Mouse (Mus musculus) cortical plate, adult 2 months (tissue): Measurements from ENCODE around the gene Heyl. TPM values are rescaled to one million over a fixed set of nuclear protein-coding genes. Genes with fewer than 3 reads are reported as not detected.

Experiments
- H3K27ac ChIP-seq: fragments of 200-500 bp; 2 replicates; pipeline ENCODE4 v1.5.1; 2012; ENCODE audit warnings: low read length, control low read depth, inconsistent platforms; ENCODE audit not compliant: insufficient read depth
- H3K4me1 ChIP-seq: fragments of 200-500 bp; 2 replicates; pipeline ENCODE4 v1.6.1; 2011; ENCODE audit warnings: low read length; ENCODE audit not compliant: control insufficient read depth, insufficient read depth
- H3K4me3 ChIP-seq: fragments of 200-500 bp; 2 replicates; pipeline ENCODE4 v1.5.1; 2011; ENCODE audit warnings: mild to moderate bottlenecking, low read length, control low read depth; ENCODE audit not compliant: insufficient read depth
- CTCF ChIP-seq: fragments of 200-500 bp; IDR thresholded peaks from 2 replicates; pipeline ENCODE4 v1.5.1; 2011; ENCODE audit warnings: mild to moderate bottlenecking, control low read depth, low read length; ENCODE audit not compliant: insufficient read depth; ENCODE audit errors: extremely low read depth
- POLR2A ChIP-seq: fragments of 200-500 bp; IDR thresholded peaks from 2 replicates; pipeline ENCODE4 v1.6.1; 2011; ENCODE audit warnings: mild to moderate bottlenecking, low read length, control low read depth; ENCODE audit not compliant: insufficient read depth; ENCODE audit errors: extremely low read depth
- polyA plus RNA-seq: library from polyadenylated mRNA; depleted of rRNA; stranded (reverse); fragments of >200 nt; gene quantifications from 2 replicates; pipeline ENCODE4 v1.2.3, GENCODE M21; 2012

Heyl gene
- polyA plus RNA-seq, 1 experiment, result 2.0 TPM

GRCm38 (mm10) chr4:123210996-123211395 is 22.4 kb upstream of the Heyl start:
- TF ChIP-seq CTCF (no peak), POLR2A (no peak)
- Histone ChIP-seq H3K4me1 (no peaks in the 10 kb centered on the region), H3K27ac (no peak overlapping the region), H3K4me3 (no peak overlapping the region)

- TF ChIP-seq POLR2A (no peak), CTCF (no peak)
- no peaks in the 10 kb centered on the region for H3K4me1 ChIP-seq
These were observed 21.9 kb upstream of the Heyl start for GRCm38 (mm10) chr4:123211453-123211852.

GRCm38 (mm10) chr4:123212330-123212729 is 21.0 kb upstream of the Heyl start:
- Histone ChIP-seq H3K27ac (no peak overlapping the region), H3K4me3 (no peak overlapping the region), H3K4me1 (no peaks in the 10 kb centered on the region)
- TF ChIP-seq POLR2A (no peak), CTCF (no peak)

More at GRCm38 (mm10) chr4:123211453-123211852, 21.9 kb upstream of the Heyl start:
- Histone ChIP-seq H3K27ac (no peak overlapping the region), H3K4me3 (no peak overlapping the region)

GRCm38 (mm10) chr4:123213975-123214374 is 19.4 kb upstream of the Heyl start:
- TF ChIP-seq CTCF (no peak), POLR2A (no peak)
- Histone ChIP-seq H3K4me3 (no peak overlapping the region), H3K4me1 (no peaks in the 10 kb centered on the region), H3K27ac (no peak overlapping the region)

DNA sequence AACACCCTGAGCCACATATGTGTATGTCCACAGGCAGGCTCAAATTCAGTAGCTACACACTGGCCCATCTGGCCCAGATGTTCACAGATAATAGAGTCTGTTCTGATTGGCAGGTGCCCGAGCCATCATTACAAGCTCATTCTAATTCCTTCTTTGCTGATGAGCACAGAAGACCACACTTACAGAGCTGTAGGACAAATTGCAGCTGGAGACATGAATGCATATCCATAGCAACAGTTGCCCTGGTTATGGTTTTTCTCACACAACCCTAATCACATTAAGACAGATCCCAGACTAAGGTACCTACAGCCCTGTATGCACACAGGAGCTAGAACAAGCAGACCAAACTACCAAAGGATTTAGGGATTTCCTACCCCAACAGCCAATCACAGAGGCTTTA is 18.0 kb upstream of the Heyl start:
- Histone ChIP-seq H3K4me3 (no peak overlapping the region), H3K4me1 (no peaks in the 10 kb centered on the region), H3K27ac (no peak overlapping the region)
- TF ChIP-seq CTCF (no peak), POLR2A (no peak)

GRCm38 (mm10) chr4:123216782-123217181 is 16.6 kb upstream of the Heyl start:
- H3K4me3 ChIP-seq, result no peak overlapping the region

GRCm38 (mm10) chr4:123219720-123220357 is 13.5 kb upstream of the Heyl start:
- no peaks in the 10 kb centered on the region for H3K4me1 ChIP-seq
- H3K4me3 ChIP-seq, result no peak overlapping the region
- H3K27ac ChIP-seq, result no peak overlapping the region
- TF ChIP-seq POLR2A, result no peak
- TF ChIP-seq CTCF, result peak; percentile 97

More at GRCm38 (mm10) chr4:123216782-123217181, 16.6 kb upstream of the Heyl start:
- TF ChIP-seq CTCF (peak; percentile 87), POLR2A (no peak)
- Histone ChIP-seq H3K4me1 (no peaks in the 10 kb centered on the region), H3K27ac (no peak overlapping the region)

DNA sequence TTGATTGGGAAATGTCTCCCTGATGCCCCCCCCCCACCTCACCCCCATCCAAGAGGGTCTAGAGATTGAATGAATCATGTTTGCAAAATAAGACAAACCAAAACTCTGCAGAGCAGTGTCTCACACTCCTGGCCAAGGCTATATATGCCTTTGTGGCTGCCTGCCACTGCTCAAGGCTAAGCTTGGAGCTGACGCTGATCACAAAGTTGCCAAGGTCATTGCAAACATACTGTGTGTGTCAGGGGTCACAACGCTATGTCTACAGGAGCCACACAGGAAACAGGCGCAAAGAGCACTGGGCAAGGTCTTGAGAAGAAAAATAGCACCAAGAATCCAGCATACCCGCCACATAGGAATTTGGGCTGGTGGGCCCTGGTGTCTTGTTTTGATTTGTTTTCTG is 12.7 kb upstream of the Heyl start:
- Histone ChIP-seq H3K27ac (no peak overlapping the region), H3K4me1 (no peaks in the 10 kb centered on the region), H3K4me3 (no peak overlapping the region)
- TF ChIP-seq POLR2A, result no peak
- no peak for TF ChIP-seq CTCF

- Histone ChIP-seq H3K4me3 (no peak overlapping the region), H3K27ac (no peak overlapping the region), H3K4me1 (peaks cover 1% of the 10 kb centered on the region; the same call in 1 of the 2 replicates)
- TF ChIP-seq CTCF (peak; percentile 21; the same call in 1 of the 2 replicates), POLR2A (no peak)
These were observed 10.0 kb upstream of the Heyl start for GRCm38 (mm10) chr4:123223309-123223708.

GRCm38 (mm10) chr4:123225718-123226403 is 7.5 kb upstream of the Heyl start:
- H3K4me1 ChIP-seq, result peaks cover 1% of the 10 kb centered on the region; the same call in 1 of the 2 replicates
- TF ChIP-seq CTCF (no peak), POLR2A (no peak)

More at GRCm38 (mm10) chr4:123225718-123226403, 7.5 kb upstream of the Heyl start:
- no peak overlapping the region for H3K4me3 ChIP-seq
- H3K27ac ChIP-seq, result no peak overlapping the region
